Mouse (Mus musculus) lung, adult 2 months (tissue): ENCODE data around the gene Cops7a. TPM values are rescaled to one million over a fixed set of nuclear protein-coding genes. Genes with fewer than 3 reads are reported as not detected.

Experiments used
- DNase-seq: peaks from one replicate; pipeline ENCODE4 v3.0.0; 2022
- H3K4me1 ChIP-seq: fragments of 200-500 bp; 2 replicates; pipeline ENCODE4 v1.6.1; 2011; ENCODE audit warnings: low read length; ENCODE audit not compliant: control insufficient read depth, insufficient read depth
- H3K4me3 ChIP-seq: fragments of 200-500 bp; replicated peaks from 2 replicates; pipeline ENCODE3; 2011; ENCODE audit warnings: low read depth, mild to moderate bottlenecking, control low read depth, low read length; ENCODE audit errors: extremely low read depth
- CTCF ChIP-seq: fragments of 200-500 bp; IDR thresholded peaks from 2 replicates; pipeline ENCODE4 v1.5.1; 2011; ENCODE audit warnings: mild to moderate bottlenecking, low read length, control low read depth; ENCODE audit not compliant: insufficient read depth
- POLR2A ChIP-seq: fragments of 200-500 bp; IDR thresholded peaks from 2 replicates; pipeline ENCODE4 v1.6.1; 2011; ENCODE audit warnings: low read depth, mild to moderate bottlenecking, control low read depth, low read length, borderline replicate concordance; ENCODE audit errors: extremely low read depth
- WGBS: fragments of 180-500 bp; shearing (Covaris S2); methylation state at CpG from one replicate; pipeline ENCODE4 v1.1.7; 2018; 5-methylcytosine and 5-hydroxymethylcytosine counted together
- polyA plus RNA-seq: library from polyadenylated mRNA; depleted of rRNA; stranded (reverse); fragments of >200 nt; gene quantifications from 2 replicates; pipeline ENCODE4 v1.2.3, GENCODE M21; 2012

Gene Cops7a
- polyA plus RNA-seq, 1 experiment, result 213 TPM

- Histone ChIP-seq H3K4me1 (peaks cover 9% of the 10 kb centered on the region), H3K4me3 (peak overlapping the region; percentile 94)
- TF ChIP-seq POLR2A, result no peak
- no peak for TF ChIP-seq CTCF
- WGBS, result 18% methylated on average over 16 of the region's 16 CpGs
- DNase-seq, result no peak
These were observed 700 bp downstream of the Cops7a start for GRCm38 (mm10) chr6:124964638-124965037.

- no peak for DNase-seq
- WGBS, result 94% methylated on average over 12 of the region's 12 CpGs
- peaks cover 5% of the 10 kb centered on the region for H3K4me1 ChIP-seq
- TF ChIP-seq CTCF (no peak), POLR2A (no peak)
- H3K4me3 ChIP-seq, result no peak overlapping the region
These were observed 4.3 kb downstream of the Cops7a start for GRCm38 (mm10) chr6:124961021-124961420.

GRCm38 (mm10) chr6:124959960-124960359, 5.4 kb downstream of the Cops7a start:
- H3K4me3 ChIP-seq, result no peak overlapping the region
- TF ChIP-seq CTCF, result no peak
- TF ChIP-seq POLR2A, result no peak
- peaks cover 4% of the 10 kb centered on the region for H3K4me1 ChIP-seq
- no peak for DNase-seq
- 93% methylated on average over 13 of the region's 13 CpGs for WGBS

- TF ChIP-seq POLR2A, result no peak
- no peak for TF ChIP-seq CTCF
- 67% methylated on average over 3 of the region's 3 CpGs for WGBS
- Histone ChIP-seq H3K4me1 (no peaks in the 10 kb centered on the region), H3K4me3 (no peak overlapping the region)
- DNase-seq, result no peak
These were observed 7.2 kb downstream of the Cops7a start for GRCm38 (mm10) chr6:124958127-124958526.

GRCm38 (mm10) chr6:124955212-124955611, 10.1 kb downstream of the Cops7a start:
- H3K4me3 ChIP-seq, result no peak overlapping the region
- whole genome bisulfite sequencing, result 92% methylated on average over 4 of the region's 4 CpGs
- no peak for DNase-seq
- H3K4me1 ChIP-seq, result no peaks in the 10 kb centered on the region
- no peak for TF ChIP-seq CTCF
- no peak for TF ChIP-seq POLR2A

GRCm38 (mm10) chr6:124953991-124954715, 11.2 kb downstream of the Cops7a start:
- DNase-seq, result no peak
- WGBS, result 89% methylated on average over 2 of the region's 2 CpGs

GRCm38 (mm10) chr6:124943526-124943925, 21.8 kb downstream of the Cops7a start:
- Histone ChIP-seq H3K4me3 (no peak overlapping the region), H3K4me1 (no peaks in the 10 kb centered on the region)
- TF ChIP-seq CTCF (no peak), POLR2A (no peak)
- 91% methylated on average over 3 of the region's 3 CpGs for WGBS
- DNase-seq, result no peak

More at GRCm38 (mm10) chr6:124953991-124954715, 11.2 kb downstream of the Cops7a start:
- Histone ChIP-seq H3K4me1 (no peaks in the 10 kb centered on the region), H3K4me3 (no peak overlapping the region)
- TF ChIP-seq CTCF (no peak), POLR2A (no peak)

GRCm38 (mm10) chr6:124941679-124942078, 23.7 kb downstream of the Cops7a start:
- DNase-seq, result no peak

GRCm38 (mm10) chr6:124938554-124938953, 26.8 kb downstream of the Cops7a start:
- H3K4me3 ChIP-seq, result no peak overlapping the region
- TF ChIP-seq POLR2A (no peak), CTCF (no peak)
- WGBS, result 90% methylated on average over 7 of the region's 7 CpGs
- no peaks in the 10 kb centered on the region for H3K4me1 ChIP-seq
- DNase-seq, result no peak

More at GRCm38 (mm10) chr6:124941679-124942078, 23.7 kb downstream of the Cops7a start:
- 90% methylated on average over 1 of the region's 1 CpGs for WGBS
- Histone ChIP-seq H3K4me3 (no peak overlapping the region), H3K4me1 (no peaks in the 10 kb centered on the region)
- TF ChIP-seq POLR2A (no peak), CTCF (no peak)

- 59% methylated on average over 2 of the region's 2 CpGs for WGBS
- Histone ChIP-seq H3K4me3 (no peak overlapping the region), H3K4me1 (no peaks in the 10 kb centered on the region)
- TF ChIP-seq CTCF (no peak), POLR2A (no peak)
- no peak for DNase-seq
These were observed 27.8 kb downstream of the Cops7a start for GRCm38 (mm10) chr6:124937493-124937892.

- peaks cover 4% of the 10 kb centered on the region; the same call in 1 of the 2 replicates for H3K4me1 ChIP-seq
- H3K4me3 ChIP-seq, result no peak overlapping the region
- 78% methylated on average over 1 of the region's 1 CpGs for WGBS
- TF ChIP-seq POLR2A (no peak), CTCF (no peak)
- DNase-seq, result no peak
These were observed 28.7 kb downstream of the Cops7a start for GRCm38 (mm10) chr6:124936681-124937080.
